Mouse (Mus musculus) left cerebral cortex, adult 18-20 months (tissue): ENCODE measurements around the gene Mfsd5. TPM values are rescaled to one million over a fixed set of nuclear protein-coding genes. Genes with fewer than 3 reads are reported as not detected.
A peak's percentile ranks its signal among the peaks of the same experiment; 100 is the strongest.

Source experiments
- DNase-seq, 2 experiments: peaks; one replicate each; pipeline ENCODE4 v3.0.0; 2021 to 2022; ENCODE audit warnings: low spot score in 2 of 2, mixed read lengths in 1 of 2
- total RNA-seq, 2 experiments: library from RNA; stranded (reverse); gene quantifications; 2 replicates each; pipeline ENCODE4 v1.2.3; 2021

Mfsd5 gene
- total RNA-seq, 2 experiments from 2014 or later, result 42.8 to 44.5 TPM

- peak in 1 of 2 experiments; percentile 26 for DNase-seq
Observed at GRCm38 (mm10) chr15:102247252-102248130, 31.8 kb upstream of the Mfsd5 start.

GRCm38 (mm10) chr15:102248131-102248811 is 31.0 kb upstream of the Mfsd5 start:
- no peak for DNase-seq

- no peak for DNase-seq
Observed at GRCm38 (mm10) chr15:102248812-102249191, 30.5 kb upstream of the Mfsd5 start.

- no peak for DNase-seq
Observed at GRCm38 (mm10) chr15:102249251-102249691, 30.0 kb upstream of the Mfsd5 start.

- no peak for DNase-seq
Observed at GRCm38 (mm10) chr15:102249967-102250366, 29.3 kb upstream of the Mfsd5 start.

GRCm38 (mm10) chr15:102250521-102250920 is 28.7 kb upstream of the Mfsd5 start:
- no peak for DNase-seq

- DNase-seq, result no peak
Observed at GRCm38 (mm10) chr15:102255547-102256255, 23.6 kb upstream of the Mfsd5 start.

- DNase-seq, result peak; percentile 24 to 50
Observed at GRCm38 (mm10) chr15:102256431-102257201, 22.6 kb upstream of the Mfsd5 start.

GRCm38 (mm10) chr15:102257202-102258075 is 21.8 kb upstream of the Mfsd5 start, which contains the start of gene Rarg:
Gene Rarg, minus strand, starts transcription at chr15:102257517.
- DNase-seq, result peak; percentile 20 to 44

GRCm38 (mm10) chr15:102258076-102258470 is 21.2 kb upstream of the Mfsd5 start:
- DNase-seq, result peak; percentile 52 to 63

- DNase-seq, result no peak
Observed at GRCm38 (mm10) chr15:102258581-102259253, 20.5 kb upstream of the Mfsd5 start.

- DNase-seq, result peak; percentile 52 to 56
Observed at GRCm38 (mm10) chr15:102262582-102262981, 16.7 kb upstream of the Mfsd5 start.

GRCm38 (mm10) chr15:102263037-102263436 is 16.2 kb upstream of the Mfsd5 start:
- no peak for DNase-seq

GRCm38 (mm10) chr15:102265548-102265947 is 13.7 kb upstream of the Mfsd5 start:
- no peak for DNase-seq

GRCm38 (mm10) chr15:102270274-102270960 is 8.8 kb upstream of the Mfsd5 start, which contains the start of gene Gm9918:
Gene Gm9918, plus strand, starts transcription at chr15:102270563.
- no peak for DNase-seq

GRCm38 (mm10) chr15:102271441-102271840 is 7.8 kb upstream of the Mfsd5 start:
- no peak for DNase-seq

GRCm38 (mm10) chr15:102273982-102274716 is 5.1 kb upstream of the Mfsd5 start:
- no peak for DNase-seq

- no peak for DNase-seq
Observed at GRCm38 (mm10) chr15:102278726-102279091, 545 bp upstream of the Mfsd5 start.
